ENCODE assay signal across 19 mouse cellular contexts in genomic region chr13:91448936-91449335, GRCm38 (mm10). TPM values are rescaled to one million over a fixed set of nuclear protein-coding genes. Genes with fewer than 3 reads are reported as not detected.
A peak's percentile ranks its signal among the peaks of the same experiment; 100 is the strongest.
DNase-seq lines count a peak whose midpoint lies in the region; ATAC-seq and TF ChIP-seq lines count a peak whose summit lies in the region.
"Had no signal": no experiment of that assay in that cellular context is flagged by ENCODE, and none has a peak within 500 bp of the region (broad histone marks: within the 10 kb centered on the region; RNA-seq: fewer than 3 reads in every experiment).

No protein-coding gene starts in this region.

- H3K27ac ChIP-seq in heart, adult 2 months: no peak overlapping the region
- no peak overlapping the region for H3K27ac ChIP-seq in heart, postnatal 0 days (ENCODE audit: low read depth)
- H3K27ac ChIP-seq in neural tube, embryonic 15.5 days (replicated peaks): no peak overlapping the region
- H3K27ac ChIP-seq: embryonic facial prominence, embryonic 13.5 days; hindbrain, embryonic 15.5 days; kidney, embryonic 15.5 days; limb, embryonic 10.5 days; midbrain, embryonic 12.5 days; stomach, postnatal 0 days had no signal

- H3K9me3 ChIP-seq in heart, postnatal 0 days (replicated peaks; ENCODE audit: control insufficient read depth, low read length): no peaks in the 10 kb centered on the region
- no peaks in the 10 kb centered on the region for H3K9me3 ChIP-seq in neural tube, embryonic 15.5 days (replicated peaks)
- H3K9me3 ChIP-seq: embryonic facial prominence, embryonic 13.5 days; hindbrain, embryonic 15.5 days; kidney, embryonic 15.5 days; limb, embryonic 10.5 days; midbrain, embryonic 12.5 days had no signal

- TF ChIP-seq POLR2A in heart, adult 2 months (IDR thresholded peaks at IDR 0.05; ENCODE audit: insufficient read depth, low read depth, low read length): no peak

- no peaks in the 10 kb centered on the region for H3K36me3 ChIP-seq in heart, adult 2 months (ENCODE audit: control insufficient read depth, insufficient read depth, low read length)
- no peaks in the 10 kb centered on the region for H3K36me3 ChIP-seq in heart, postnatal 0 days (replicated peaks; ENCODE audit: control insufficient read depth, insufficient read depth, low read length)
- H3K36me3 ChIP-seq in neural tube, embryonic 15.5 days: no peaks in the 10 kb centered on the region
- H3K36me3 ChIP-seq: embryonic facial prominence, embryonic 13.5 days; hindbrain, embryonic 15.5 days; kidney, embryonic 15.5 days; limb, embryonic 10.5 days; midbrain, embryonic 12.5 days had no signal

- H3K9ac ChIP-seq in heart, adult 2 months (ENCODE audit: low read depth, low read length): no peak overlapping the region
- no peak overlapping the region for H3K9ac ChIP-seq in heart, postnatal 0 days (replicated peaks; ENCODE audit: low read depth, low read length)
- H3K9ac ChIP-seq in neural tube, embryonic 15.5 days (replicated peaks): no peak overlapping the region
- H3K9ac ChIP-seq: embryonic facial prominence, embryonic 13.5 days; hindbrain, embryonic 15.5 days; kidney, embryonic 15.5 days; liver, postnatal 0 days; midbrain, embryonic 12.5 days had no signal

- WGBS in heart, adult 2 months: 33% methylated on average over 5 of the region's 5 CpGs
- WGBS in heart, postnatal 0 days: 31% methylated on average over 5 of the region's 5 CpGs
- WGBS in neural tube, embryonic 15.5 days: 56% methylated on average over 5 of the region's 5 CpGs

- H3K4me3 ChIP-seq in heart, adult 2 months: no peak overlapping the region
- no peak overlapping the region for H3K4me3 ChIP-seq in heart, postnatal 0 days (ENCODE audit: low read depth, low read length)
- no peak overlapping the region for H3K4me3 ChIP-seq in neural tube, embryonic 15.5 days (replicated peaks)
- H3K4me3 ChIP-seq: embryonic facial prominence, embryonic 13.5 days; hindbrain, embryonic 15.5 days; kidney, embryonic 15.5 days; limb, embryonic 10.5 days; midbrain, embryonic 12.5 days had no signal

- peak; percentile 31 to 51 for DNase-seq in heart, adult 18-20 months
- no peak for DNase-seq in heart, adult 2 months
- peak; percentile 13 for DNase-seq in lung, postnatal 10 days
- DNase-seq in lung, postnatal 25 days (ENCODE audit: low spot score): no peak
- DNase-seq in heart, postnatal 0 days (ENCODE audit: low spot score): peak; percentile 45
- no peak for DNase-seq in right cerebral cortex, postnatal 4 days
- DNase-seq: adrenal gland, adult 8-10 months; cerebellum, postnatal 14 days; gastrocnemius, postnatal 36 days; liver, postnatal 0 days had no signal

- no peak overlapping the region for H3K4me2 ChIP-seq in heart, postnatal 0 days (ENCODE audit: low read depth, low read length)
- H3K4me2 ChIP-seq in neural tube, embryonic 15.5 days: no peak overlapping the region
- H3K4me2 ChIP-seq: embryonic facial prominence, embryonic 13.5 days; hindbrain, embryonic 15.5 days; kidney, embryonic 15.5 days; midbrain, embryonic 12.5 days had no signal

- no peaks in the 10 kb centered on the region for H3K27me3 ChIP-seq in heart, adult 2 months (ENCODE audit: control insufficient read depth, insufficient read depth, low read length)
- H3K27me3 ChIP-seq in heart, postnatal 0 days (ENCODE audit: control insufficient read depth, insufficient read depth, low read length): no peaks in the 10 kb centered on the region
- H3K27me3 ChIP-seq in neural tube, embryonic 15.5 days (replicated peaks): no peaks in the 10 kb centered on the region
- H3K27me3 ChIP-seq: embryonic facial prominence, embryonic 13.5 days; hindbrain, embryonic 15.5 days; kidney, embryonic 15.5 days; midbrain, embryonic 12.5 days; Patski had no signal

- H3K79me2 ChIP-seq in heart, adult 2 months (replicated peaks; ENCODE audit: control insufficient read depth, insufficient read depth, low read length): no peaks in the 10 kb centered on the region

- intact Hi-C loops in heart, adult 2 months (cut with DNase I): no loop called here

- TF ChIP-seq EP300 in heart, adult 2 months (IDR thresholded peaks at IDR 0.05; ENCODE audit: insufficient read depth, low read depth, low read length): no peak
- TF ChIP-seq EP300 in heart, postnatal 0 days (IDR thresholded peaks at IDR 0.05; ENCODE audit: low read depth): no peak

- TF ChIP-seq CTCF in heart, adult 2 months (IDR thresholded peaks at IDR 0.05): no peak
- TF ChIP-seq CTCF in heart, postnatal 0 days (IDR thresholded peaks at IDR 0.05; ENCODE audit: low read depth): no peak

- no peaks in the 10 kb centered on the region for H3K4me1 ChIP-seq in heart, adult 2 months (ENCODE audit: control insufficient read depth, insufficient read depth, low read length)
- peaks cover 9% of the 10 kb centered on the region; the same call in 1 of the 2 replicates for H3K4me1 ChIP-seq in heart, postnatal 0 days (ENCODE audit: control insufficient read depth, insufficient read depth)
- H3K4me1 ChIP-seq in neural tube, embryonic 15.5 days: no peaks in the 10 kb centered on the region
- H3K4me1 ChIP-seq: hindbrain, embryonic 15.5 days; kidney, embryonic 15.5 days; midbrain, embryonic 12.5 days had no signal

- peak; percentile 53; the same call in 1 of the 2 replicates for ATAC-seq in heart, postnatal 0 days (ENCODE audit: insufficient read depth, low read depth)
- peak; percentile 59; the same call in 1 of the 2 replicates for ATAC-seq in neural tube, embryonic 15.5 days (ENCODE audit: low FRiP score)
- ATAC-seq: intestine, embryonic 16.5 days; liver, postnatal 0 days; Patski had no signal

RNA-seq across cellular contexts. Expression of gene Ssbp2, which starts 11.1 kb away (rescaled TPM):
- 10 to 100 TPM; 37.5 to 44.4 TPM for total RNA-seq in heart, adult 18-20 months (2021)
- 10 to 100 TPM; 39.0 to 40.4 TPM for total RNA-seq in heart, adult 2 months (2021)
- polyA plus RNA-seq in heart, adult 2 months (2012; rRNA removed): 25.0 and 43.9 TPM in 2 replicates
- total RNA-seq in heart, postnatal 0 days (2014; rRNA removed; ENCODE audit: low replicate concordance): 74.2 and 85.1 TPM in 2 replicates
- 70.8 and 75.7 TPM in 2 replicates for polyA plus RNA-seq in heart, postnatal 0 days (2015; fragmentation: Nextera tagmentation; extraction: Ambion mirVana)
- polyA plus RNA-seq in neural tube, embryonic 15.5 days (2015; fragmentation: Nextera tagmentation; extraction: Ambion mirVana): 192 and 214 TPM in 2 replicates

Comparison
In these comparisons a context has a peak if more than half of its experiments do, and no peak if none do; other contexts are left out.
1. DNase-seq: peak in heart, adult 18-20 months (2 of 2), lung, postnatal 10 days (single experiment) and heart, postnatal 0 days (single experiment); none in heart, adult 2 months (0 of 2), lung, postnatal 25 days (single experiment) and right cerebral cortex, postnatal 4 days (single experiment).